Mouse (Mus musculus) lung, postnatal 36 days (tissue): ENCODE measurements at regions not wholly inside any gene's neighbourhood (a gene's known extent, or its start where the extent isn't known, plus 50 kb on each side); places are given as distances from the start of the nearest gene placed in this dataset.

Source experiments
- DNase-seq: peaks from one replicate; pipeline ENCODE4 v3.0.0; 2022; ENCODE audit warnings: mixed read lengths

DNA sequence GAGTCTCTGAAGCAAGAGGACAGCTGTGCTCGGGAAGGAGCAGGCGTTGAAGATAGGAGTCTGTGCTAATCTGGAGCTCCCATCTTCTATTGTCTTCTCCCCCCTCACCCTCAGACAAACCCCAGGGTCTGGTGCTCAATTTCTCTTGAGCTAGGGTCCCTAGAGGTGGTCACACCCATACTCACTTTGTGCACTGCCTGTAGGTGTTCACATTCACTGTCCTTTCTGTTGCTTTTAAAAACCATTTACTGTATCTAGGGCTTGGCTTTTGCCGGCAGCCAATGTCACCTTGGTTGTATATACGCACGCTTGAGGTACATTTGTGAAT lies 319.6 kb upstream of the Jarid2 start:
- DNase-seq: no peak

GRCm38 (mm10) chr13:44411781-44412496 lies 317.3 kb upstream of the Jarid2 start:
- DNase-seq: no peak

DNA sequence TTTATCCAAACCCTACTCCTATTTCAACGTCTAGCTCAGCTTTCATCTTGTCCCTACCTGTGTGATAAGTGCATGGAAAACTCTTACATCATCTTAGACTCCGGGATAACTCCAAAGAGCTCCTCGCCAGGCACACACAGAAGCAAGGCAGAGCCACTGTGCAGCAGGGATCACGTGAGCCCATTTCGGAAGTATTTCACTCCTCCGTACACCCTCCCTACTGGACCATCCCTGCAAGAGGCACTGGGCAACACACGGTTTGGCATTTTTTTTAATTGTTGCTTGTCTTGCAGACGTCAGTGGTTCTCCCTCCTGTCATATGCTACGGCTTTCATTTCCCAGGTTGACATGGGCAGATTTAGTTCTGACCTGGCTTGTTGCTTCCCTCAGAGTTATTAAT lies 316.0 kb upstream of the Jarid2 start:
- no peak for DNase-seq

- peak; percentile 28 for DNase-seq
Observed at GRCm38 (mm10) chr13:44415971-44416370, 313.3 kb upstream of the Jarid2 start.

GRCm38 (mm10) chr13:44416986-44417385 lies 312.3 kb upstream of the Jarid2 start:
- no peak for DNase-seq

DNA sequence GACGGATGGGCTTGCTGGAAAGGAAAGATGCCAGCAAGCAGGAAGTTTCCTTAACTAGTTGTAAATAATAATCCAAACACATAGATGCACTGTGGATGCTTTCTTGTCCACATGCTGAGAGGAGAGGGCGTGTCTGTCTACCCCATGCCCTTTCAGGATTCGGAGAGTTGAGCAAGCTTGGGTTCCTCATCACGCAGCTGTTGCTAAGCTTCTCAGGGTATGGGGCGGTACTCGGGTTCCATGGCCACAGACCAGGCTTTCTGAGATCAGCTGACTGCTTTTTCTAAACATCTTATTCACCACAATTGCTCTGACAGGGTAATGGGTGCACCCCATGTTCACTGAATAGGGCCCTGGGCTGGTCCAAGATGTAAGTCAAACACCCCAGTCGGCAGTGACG lies 310.2 kb upstream of the Jarid2 start:
- DNase-seq: peak; percentile 36

- DNase-seq: peak; percentile 50
Observed at GRCm38 (mm10) chr13:44419472-44420226, 309.6 kb upstream of the Jarid2 start.

- no peak for DNase-seq
Observed at GRCm38 (mm10) chr13:44420227-44420592, 309.1 kb upstream of the Jarid2 start.

- no peak for DNase-seq
Observed at GRCm38 (mm10) chr13:44420941-44421340, 308.3 kb upstream of the Jarid2 start.

GRCm38 (mm10) chr13:44421426-44421825 lies 307.8 kb upstream of the Jarid2 start:
- no peak for DNase-seq

DNA sequence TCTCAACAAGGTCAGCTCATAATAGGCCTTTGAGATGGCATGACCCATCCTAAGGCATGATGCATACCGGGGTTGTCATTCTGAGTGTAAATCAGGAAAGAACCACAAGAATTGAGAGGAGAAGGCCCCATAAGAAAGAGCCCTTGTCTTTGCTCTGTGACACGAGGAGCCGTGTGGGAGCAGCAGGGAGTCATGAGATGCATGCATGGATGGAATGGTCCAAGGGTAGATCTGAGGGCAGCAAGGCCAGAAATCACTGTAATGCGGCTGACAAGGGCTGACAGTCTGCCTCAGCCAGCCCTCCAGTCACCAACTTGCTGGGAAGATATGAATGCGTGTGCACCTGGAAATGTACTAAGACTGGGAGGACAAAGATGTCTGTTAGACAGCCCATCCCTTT lies 307.4 kb upstream of the Jarid2 start:
- DNase-seq: no peak

DNA sequence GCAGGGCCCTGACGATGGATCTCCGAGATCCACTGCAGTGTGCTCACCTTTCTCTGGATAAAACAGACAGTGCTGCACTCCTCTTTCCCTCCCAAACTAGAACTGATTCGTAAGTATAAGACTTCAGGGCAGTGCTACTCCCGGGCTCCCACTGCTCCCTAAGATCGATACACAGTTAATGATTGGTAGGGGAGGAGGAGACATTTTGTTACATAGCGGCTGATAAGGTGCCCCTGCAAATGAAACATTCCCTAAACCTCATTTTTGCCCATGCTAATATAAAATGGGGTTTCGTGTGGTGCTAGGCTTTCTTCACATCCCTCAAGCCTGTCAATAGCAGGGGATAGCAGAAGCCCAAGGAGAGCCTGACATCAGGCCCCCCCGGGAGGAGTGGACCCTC lies 298.8 kb upstream of the Jarid2 start:
- DNase-seq: no peak

DNA sequence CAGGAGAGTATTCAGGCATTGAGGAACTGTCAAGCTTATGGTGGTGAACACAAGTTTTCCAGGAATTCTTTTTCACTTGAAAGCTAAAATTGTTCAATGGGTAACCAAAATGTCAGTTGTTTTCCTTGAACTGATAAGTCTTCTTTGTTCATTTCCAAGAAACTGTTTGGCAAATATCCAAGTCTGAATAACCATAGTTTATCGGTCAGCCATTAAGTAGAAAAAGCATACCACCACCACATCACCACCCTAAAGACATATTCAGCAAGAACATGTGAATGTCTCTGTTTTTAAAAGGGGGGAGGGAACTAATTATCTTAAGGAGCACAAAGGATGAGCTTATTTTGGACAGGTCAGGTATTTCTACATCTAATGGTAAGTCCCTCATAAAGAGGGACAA lies 291.6 kb upstream of the Jarid2 start:
- DNase-seq: no peak

DNA sequence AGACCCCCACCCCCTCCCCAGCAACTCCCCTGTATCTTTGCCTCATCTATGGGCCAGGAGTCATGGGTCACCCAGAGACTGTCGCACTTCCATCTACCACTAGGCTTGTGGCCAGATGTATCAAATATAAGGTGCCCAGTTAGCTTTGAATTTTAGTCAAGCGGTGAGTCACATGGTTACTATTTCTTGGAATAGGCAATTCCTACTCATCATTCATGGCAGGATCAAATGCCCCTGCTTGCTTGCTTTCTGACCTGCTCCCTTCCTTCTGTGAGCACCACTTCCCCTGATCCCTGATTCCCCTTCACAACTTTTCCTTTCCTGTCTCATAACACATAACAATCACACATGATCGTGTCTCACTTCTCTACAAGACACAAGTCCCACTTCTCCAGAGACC lies 288.2 kb upstream of the Jarid2 start:
- no peak for DNase-seq

- DNase-seq: peak; percentile 7
Observed at GRCm38 (mm10) chr13:44449216-44449830, 280.0 kb upstream of the Jarid2 start.

DNA sequence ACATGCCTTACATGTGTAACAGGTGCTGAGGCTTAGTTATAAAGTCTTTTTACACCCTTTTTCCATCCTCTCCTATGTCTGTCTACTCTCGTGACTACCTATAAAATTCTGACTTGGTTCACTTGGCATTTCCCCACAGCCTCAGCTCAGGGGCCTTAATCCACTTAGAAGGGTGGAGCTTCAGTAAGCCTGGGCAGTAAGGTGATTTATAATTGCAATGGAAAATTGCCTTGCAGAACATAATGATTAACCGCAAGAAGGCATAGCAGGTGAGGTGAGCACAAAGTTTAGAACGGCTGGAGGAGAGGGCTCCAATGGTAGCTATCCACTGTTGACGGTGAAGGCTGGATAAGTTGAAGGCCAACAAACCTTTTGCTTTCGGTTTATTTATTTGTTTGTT lies 278.1 kb upstream of the Jarid2 start:
- no peak for DNase-seq

DNA sequence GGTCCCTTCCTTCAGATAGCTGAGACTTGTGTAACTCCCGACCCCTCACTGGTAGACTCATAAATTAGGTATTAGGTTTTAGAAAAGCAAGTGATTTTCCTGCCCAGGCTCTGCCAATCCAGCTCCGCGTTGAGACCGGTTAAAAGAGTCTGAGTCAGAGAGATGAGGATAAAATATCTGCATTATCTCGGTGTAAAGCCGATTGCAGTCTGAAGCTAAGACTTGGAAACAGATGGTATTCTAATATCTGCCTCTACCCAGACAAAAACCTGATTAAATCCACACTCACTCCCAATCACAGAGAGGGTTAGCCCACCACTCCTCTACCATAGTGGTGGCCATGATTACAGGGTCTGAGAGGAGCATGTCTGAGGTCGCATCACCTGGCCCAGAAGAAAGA lies 276.1 kb upstream of the Jarid2 start:
- DNase-seq: no peak

DNA sequence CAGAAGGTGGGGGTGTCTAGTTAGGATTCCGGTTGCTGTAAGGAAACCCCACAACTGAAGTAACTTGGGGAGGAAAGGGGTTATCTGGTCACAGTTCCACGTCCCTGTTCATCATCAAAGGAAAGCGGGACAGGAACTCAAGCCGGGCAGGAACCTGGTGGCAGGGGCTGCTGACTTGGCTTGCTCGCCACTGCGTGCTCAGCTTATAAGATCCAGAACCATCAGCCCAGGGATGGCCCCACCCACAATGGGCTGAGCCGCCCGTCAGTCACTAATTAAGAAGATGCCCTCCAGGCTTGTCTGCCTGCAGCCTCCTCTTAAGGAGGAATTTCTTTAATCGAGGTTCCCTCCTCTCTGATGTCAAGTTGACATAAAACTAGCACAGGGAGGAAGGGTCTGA lies 275.1 kb upstream of the Jarid2 start:
- no peak for DNase-seq

DNA sequence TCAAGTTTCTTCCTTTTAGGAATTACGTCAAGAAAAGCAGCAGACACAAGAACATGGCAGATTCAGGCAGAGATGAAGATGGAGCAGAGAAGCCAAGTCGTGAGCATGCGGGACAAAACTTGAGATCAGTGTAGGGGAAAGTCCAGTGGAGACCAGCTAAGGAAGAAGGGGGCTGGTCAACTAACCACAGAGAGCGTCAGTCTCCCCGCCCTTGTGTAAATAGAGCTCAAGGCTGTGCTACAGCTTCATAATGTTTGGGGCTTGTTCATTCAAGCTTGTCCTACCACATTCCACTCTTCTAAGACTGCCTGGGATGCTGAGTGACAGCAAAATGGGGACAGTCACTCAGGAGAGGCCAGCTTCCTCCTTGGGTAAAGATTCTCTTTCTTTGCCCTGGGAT lies 274.1 kb upstream of the Jarid2 start:
- no peak for DNase-seq

DNA sequence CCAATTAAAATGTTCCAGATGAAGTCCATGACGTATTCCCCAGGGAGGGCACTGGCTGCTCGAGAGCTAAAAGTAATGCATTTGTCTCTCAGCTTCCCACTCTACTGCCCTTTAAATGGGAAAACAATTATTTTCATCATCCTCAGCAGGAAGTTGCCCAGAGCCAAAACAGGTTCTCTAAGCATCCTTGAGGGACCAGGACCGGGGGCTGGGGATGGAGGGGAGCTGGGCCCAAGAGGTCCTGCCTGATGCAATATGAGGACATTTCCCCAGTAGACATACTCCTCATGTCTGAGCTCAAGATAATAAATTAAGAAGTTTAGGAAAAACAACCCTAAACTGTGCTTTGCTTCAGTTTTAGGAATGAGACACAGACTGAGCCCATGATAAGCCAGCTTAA lies 270.5 kb upstream of the Jarid2 start:
- DNase-seq: no peak

DNA sequence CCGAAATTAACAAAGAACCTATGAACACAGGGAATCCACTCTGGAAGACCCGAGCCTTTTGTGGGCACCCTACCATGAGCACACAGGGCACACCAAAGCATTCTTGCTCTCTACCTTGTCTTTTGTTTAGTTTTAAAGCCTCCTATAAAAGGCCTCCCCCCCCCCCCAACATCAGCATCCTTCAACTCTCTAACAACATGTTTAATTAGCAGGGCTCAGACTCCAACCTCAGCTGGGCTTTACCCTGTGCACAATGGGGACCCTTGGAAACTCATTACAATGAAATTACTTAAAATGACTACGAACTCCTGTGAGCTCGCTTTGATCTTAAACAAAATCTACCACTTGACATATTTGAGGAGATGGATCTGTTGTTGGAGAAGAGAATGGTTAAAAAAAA lies 270.1 kb upstream of the Jarid2 start:
- DNase-seq: no peak

DNA sequence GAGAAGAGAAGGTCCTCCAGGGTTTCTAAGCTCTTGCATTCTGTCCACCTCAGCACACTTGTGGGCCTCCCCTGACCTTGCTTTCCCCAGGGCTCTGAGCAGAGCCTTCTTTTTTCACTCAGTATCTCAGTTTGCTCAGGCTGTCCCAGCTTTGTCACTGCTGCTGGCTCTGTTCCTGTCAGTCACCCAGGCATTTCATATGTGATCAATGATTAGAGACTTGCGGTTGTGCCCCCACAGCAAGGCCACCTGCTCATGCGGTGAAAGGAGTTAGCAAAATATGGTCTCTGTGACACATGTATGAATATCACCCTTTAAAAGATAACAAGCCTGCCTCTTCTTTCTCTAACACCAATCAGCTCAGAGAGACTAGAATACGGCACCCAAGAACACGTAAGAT lies 265.6 kb upstream of the Jarid2 start:
- no peak for DNase-seq

- no peak for DNase-seq
Observed at GRCm38 (mm10) chr13:44465567-44465966, 263.7 kb upstream of the Jarid2 start.

GRCm38 (mm10) chr13:44468963-44469674 lies 260.2 kb upstream of the Jarid2 start:
- DNase-seq: peak; percentile 53
